Mouse (Mus musculus) intestine, postnatal 0 days (tissue): ENCODE measurements around the gene Adgrg3. TPM values are rescaled to one million over a fixed set of nuclear protein-coding genes. Genes with fewer than 3 reads are reported as not detected.

Source experiments
- ATAC-seq: fragments of 200-750 bp; cut with Nextera tagmentation; 2 replicates; pipeline ENCODE4 v1.8.0; 2017; ENCODE audit warnings: mild to moderate bottlenecking, moderate TSS enrichment, moderate library complexity
- H3K27ac ChIP-seq: fragments of 300-500 bp; sonication (generic); 2 replicates; pipeline ENCODE4 v1.5.1; 2014; ENCODE audit warnings: mild to moderate bottlenecking, low read depth, low read length, moderate library complexity
- H3K27me3 ChIP-seq: fragments of 300-500 bp; sonication (generic); replicated peaks from 2 replicates; pipeline ENCODE4 v1.6.1; 2014; ENCODE audit warnings: low read length, mixed read lengths; ENCODE audit not compliant: control insufficient read depth, insufficient read depth
- H3K36me3 ChIP-seq: fragments of 300-500 bp; sonication (generic); 2 replicates; pipeline ENCODE4 v1.6.1; 2014; ENCODE audit warnings: mild to moderate bottlenecking, moderate library complexity; ENCODE audit not compliant: control insufficient read depth, insufficient read depth
- H3K4me1 ChIP-seq: fragments of 300-500 bp; sonication (generic); replicated peaks from 2 replicates; pipeline ENCODE4 v1.6.1; 2014; ENCODE audit warnings: antibody characterized with exemption, low read length, mixed read lengths; ENCODE audit not compliant: control insufficient read depth, insufficient read depth
- H3K4me2 ChIP-seq: fragments of 300-500 bp; sonication (generic); replicated peaks from 2 replicates; pipeline ENCODE4 v1.6.1; 2014; ENCODE audit warnings: low read depth, mild to moderate bottlenecking, moderate library complexity
- H3K4me3 ChIP-seq: fragments of 300-500 bp; sonication (generic); 2 replicates; pipeline ENCODE4 v1.5.1; 2014; ENCODE audit warnings: low read depth, low read length
- H3K9ac ChIP-seq: fragments of 300-500 bp; sonication (generic); 2 replicates; pipeline ENCODE4 v1.6.1; 2014; ENCODE audit warnings: mild to moderate bottlenecking, low read depth, low read length
- H3K9me3 ChIP-seq: fragments of 300-500 bp; sonication (generic); 2 replicates; pipeline ENCODE4 v1.6.1; 2016; ENCODE audit warnings: mixed run types; ENCODE audit not compliant: control insufficient read depth
- CTCF ChIP-seq: sonication (generic); IDR thresholded peaks from 2 replicates; pipeline ENCODE4 v1.5.1; 2016; ENCODE audit warnings: low read depth, mild to moderate bottlenecking, control low read depth, antibody characterized with exemption, moderate library complexity
- WGBS: fragments of 180-500 bp; shearing (Covaris S2); extraction: QIAGEN DNeasy Blood & Tissue Kit; methylation state at CpG from one replicate; pipeline ENCODE4 v1.1.7; 2014; 5-methylcytosine and 5-hydroxymethylcytosine counted together
- polyA plus RNA-seq: library from polyadenylated mRNA; unstranded; fragments of >200 nt; fragmentation: Nextera tagmentation; extraction: Ambion mirVana; gene quantifications from 2 replicates; pipeline ENCODE4 v1.2.1, GENCODE M21; 2015

The Adgrg3 gene
- polyA plus RNA-seq, 1 experiment from 2014 or later = 4.2 TPM

DNA sequence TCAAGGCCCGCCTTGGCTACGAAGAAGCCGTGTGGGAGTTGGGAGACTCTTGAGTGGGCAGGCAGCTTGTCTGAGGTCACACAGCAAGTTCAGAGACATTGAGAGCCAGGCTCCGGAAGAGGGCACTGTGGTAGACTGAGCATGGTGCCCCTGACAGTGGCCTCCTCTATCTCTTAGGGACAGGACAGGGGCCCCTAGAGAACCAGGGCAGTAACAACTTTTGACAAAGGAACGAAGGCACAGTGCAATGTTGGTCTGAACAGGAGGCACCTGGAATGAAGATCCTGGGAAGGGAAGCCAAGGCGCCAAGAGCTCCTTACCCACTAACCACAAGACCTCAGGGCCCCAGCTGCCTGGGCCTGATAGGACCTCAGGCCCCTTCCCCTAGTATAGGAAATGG lies 32.5 kb upstream of the Adgrg3 start:
- no peak for ATAC-seq

DNA sequence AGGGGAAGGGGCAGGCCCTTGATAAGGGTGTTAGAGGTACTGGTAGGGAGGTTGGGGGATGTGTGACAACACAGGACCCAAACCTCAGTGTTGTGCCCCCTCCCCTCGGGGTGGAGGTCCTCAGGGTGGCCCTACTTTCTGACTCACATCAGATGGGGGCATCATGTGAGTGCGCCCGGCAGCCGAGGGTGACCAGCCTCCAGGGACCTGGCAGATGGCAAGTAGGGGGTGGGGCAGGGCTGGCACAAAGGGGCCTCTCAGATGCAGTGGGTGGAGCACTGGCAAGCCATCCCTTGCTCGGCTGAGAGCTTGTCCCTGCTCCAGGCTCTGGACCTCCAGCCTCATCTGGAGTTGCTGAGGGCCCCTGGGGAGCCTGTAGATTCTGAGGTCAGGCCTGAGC lies 30.8 kb upstream of the Adgrg3 start:
- Histone ChIP-seq H3K4me3 (no peak overlapping the region), H3K9me3 (no peaks in the 10 kb centered on the region), H3K4me2 (0 out of 2 replicates have a peak overlapping the region, but pooled peaks have one; percentile 9), H3K36me3 (no peaks in the 10 kb centered on the region), H3K4me1 (peaks cover 6% of the 10 kb centered on the region; the same call in 1 of the 2 replicates), H3K9ac (no peak overlapping the region), H3K27ac (no peak overlapping the region), H3K27me3 (no peaks in the 10 kb centered on the region)
- TF ChIP-seq CTCF = no peak
- 50% methylated on average over 5 of the region's 5 CpGs for WGBS
- ATAC-seq = no peak; the same call in 1 of the 2 replicates

More for the DNA sequence above, 32.5 kb upstream of the Adgrg3 start:
- peak overlapping the region; percentile 60 for H3K27ac ChIP-seq
- no peaks in the 10 kb centered on the region for H3K9me3 ChIP-seq
- 0 out of 2 replicates have a peak, but pooled peaks cover 6% of the 10 kb centered on the region for H3K4me1 ChIP-seq
- H3K4me2 ChIP-seq = peak overlapping the region; percentile 51
- TF ChIP-seq CTCF = peak; percentile 62
- no peaks in the 10 kb centered on the region for H3K27me3 ChIP-seq
- 71% methylated on average over 6 of the region's 6 CpGs for WGBS
- H3K9ac ChIP-seq = no peak overlapping the region
- H3K36me3 ChIP-seq = no peaks in the 10 kb centered on the region
- 0 out of 2 replicates have a peak overlapping the region, but pooled peaks have one; percentile 3 for H3K4me3 ChIP-seq

- no peak for TF ChIP-seq CTCF
Measured at GRCm38 (mm10) chr8:94987553-94987952, 29.9 kb upstream of the Adgrg3 start.

GRCm38 (mm10) chr8:94988619-94989018 lies 28.9 kb upstream of the Adgrg3 start:
- Histone ChIP-seq H3K9ac (no peak overlapping the region), H3K27ac (no peak overlapping the region; the same call in 1 of the 2 replicates), H3K4me1 (peaks cover 12% of the 10 kb centered on the region), H3K4me3 (no peak overlapping the region), H3K9me3 (no peaks in the 10 kb centered on the region), H3K27me3 (no peaks in the 10 kb centered on the region), H3K4me2 (no peak overlapping the region), H3K36me3 (no peaks in the 10 kb centered on the region)
- no peak for ATAC-seq
- WGBS = 83% methylated on average over 6 of the region's 6 CpGs
- TF ChIP-seq CTCF = no peak

More at GRCm38 (mm10) chr8:94987553-94987952, 29.9 kb upstream of the Adgrg3 start:
- no peak for ATAC-seq
- Histone ChIP-seq H3K36me3 (no peaks in the 10 kb centered on the region), H3K9ac (no peak overlapping the region), H3K27ac (no peak overlapping the region), H3K9me3 (no peaks in the 10 kb centered on the region), H3K27me3 (no peaks in the 10 kb centered on the region), H3K4me2 (no peak overlapping the region), H3K4me3 (no peak overlapping the region), H3K4me1 (peaks cover 13% of the 10 kb centered on the region)
- 80% methylated on average over 7 of the region's 7 CpGs for WGBS

DNA sequence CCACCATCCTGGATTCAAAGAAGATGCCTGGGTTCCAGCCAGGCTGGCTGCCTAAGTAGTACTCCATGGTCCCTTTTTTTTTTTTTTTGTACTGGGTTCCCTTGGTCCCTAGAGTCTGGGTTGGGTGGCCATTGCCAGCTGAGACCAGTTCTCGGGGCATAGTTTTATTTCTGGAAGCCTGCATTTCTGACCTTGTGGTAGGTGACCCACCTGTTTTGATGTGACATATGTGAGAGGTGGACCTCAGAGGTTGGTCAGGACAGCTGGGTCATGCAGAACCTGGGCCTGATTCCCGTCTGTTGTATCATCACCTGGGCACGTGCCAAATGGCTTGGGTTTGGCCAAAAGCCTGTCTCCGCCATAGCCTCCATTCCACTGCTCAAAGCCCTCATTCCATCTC lies 27.8 kb upstream of the Adgrg3 start:
- Histone ChIP-seq H3K4me3 (no peak overlapping the region), H3K4me2 (no peak overlapping the region), H3K9me3 (no peaks in the 10 kb centered on the region), H3K9ac (no peak overlapping the region), H3K27me3 (no peaks in the 10 kb centered on the region), H3K36me3 (no peaks in the 10 kb centered on the region), H3K27ac (no peak overlapping the region), H3K4me1 (peaks cover 8% of the 10 kb centered on the region)
- no peak for TF ChIP-seq CTCF
- 88% methylated on average over 4 of the region's 4 CpGs for WGBS
- ATAC-seq = no peak

GRCm38 (mm10) chr8:94990598-94991453 lies 26.7 kb upstream of the Adgrg3 start:
- TF ChIP-seq CTCF = no peak
- Histone ChIP-seq H3K9me3 (no peaks in the 10 kb centered on the region), H3K36me3 (no peaks in the 10 kb centered on the region), H3K4me3 (no peak overlapping the region), H3K4me2 (no peak overlapping the region), H3K4me1 (peaks cover 8% of the 10 kb centered on the region), H3K9ac (no peak overlapping the region), H3K27ac (peak overlapping the region; percentile 65), H3K27me3 (no peaks in the 10 kb centered on the region)
- 51% methylated on average over 11 of the region's 11 CpGs for WGBS
- 0 out of 2 replicates have a peak, but pooled peaks have one; percentile 8 for ATAC-seq
